Mouse (Mus musculus) heart, embryonic 10.5 days (tissue): Measurements from ENCODE around the gene Pld3. TPM values are rescaled to one million over a fixed set of nuclear protein-coding genes. Genes with fewer than 3 reads are reported as not detected.
A peak's percentile ranks its signal among the peaks of the same experiment; 100 is the strongest.

Experiments used
- DNase-seq: peaks from one replicate; pipeline ENCODE4 v3.0.0-alpha.2; 2017; ENCODE audit warnings: low spot score
- H3K27ac ChIP-seq: fragments of 300-500 bp; sonication (generic); 2 replicates; pipeline ENCODE4 v1.5.1; 2016; ENCODE audit warnings: mild to moderate bottlenecking
- H3K27me3 ChIP-seq: fragments of 300-500 bp; sonication (generic); 2 replicates; pipeline ENCODE4 v1.6.1; 2016; ENCODE audit warnings: mild to moderate bottlenecking; ENCODE audit not compliant: poor library complexity, insufficient read depth, severe bottlenecking
- H3K36me3 ChIP-seq: fragments of 300-500 bp; sonication (generic); 2 replicates; pipeline ENCODE4 v1.6.1; 2016; ENCODE audit warnings: mild to moderate bottlenecking, moderate library complexity
- H3K4me1 ChIP-seq: fragments of 300-500 bp; sonication (generic); 2 replicates; pipeline ENCODE4 v1.6.1; 2016; ENCODE audit warnings: mild to moderate bottlenecking
- H3K4me3 ChIP-seq: fragments of 300-500 bp; sonication (generic); 2 replicates; pipeline ENCODE4 v1.5.1; 2016; ENCODE audit warnings: mild to moderate bottlenecking, moderate library complexity
- H3K9me3 ChIP-seq: fragments of 300-500 bp; sonication (generic); 2 replicates; pipeline ENCODE4 v1.6.1; 2016; ENCODE audit warnings: mild to moderate bottlenecking, moderate library complexity
- WGBS: fragments of 180-500 bp; shearing (Covaris S2); methylation state at CpG from one replicate; pipeline ENCODE4 v1.1.7; 2016; 5-methylcytosine and 5-hydroxymethylcytosine counted together
- polyA plus RNA-seq: library from polyadenylated mRNA; unstranded; fragments of >200 nt; fragmentation: Nextera tagmentation; extraction: Ambion mirVana; gene quantifications from 2 replicates; pipeline ENCODE4 v1.2.1, GENCODE M21; 2016

Gene Pld3
- polyA plus RNA-seq, result 54.1 and 55.6 TPM in 2 replicates

DNA sequence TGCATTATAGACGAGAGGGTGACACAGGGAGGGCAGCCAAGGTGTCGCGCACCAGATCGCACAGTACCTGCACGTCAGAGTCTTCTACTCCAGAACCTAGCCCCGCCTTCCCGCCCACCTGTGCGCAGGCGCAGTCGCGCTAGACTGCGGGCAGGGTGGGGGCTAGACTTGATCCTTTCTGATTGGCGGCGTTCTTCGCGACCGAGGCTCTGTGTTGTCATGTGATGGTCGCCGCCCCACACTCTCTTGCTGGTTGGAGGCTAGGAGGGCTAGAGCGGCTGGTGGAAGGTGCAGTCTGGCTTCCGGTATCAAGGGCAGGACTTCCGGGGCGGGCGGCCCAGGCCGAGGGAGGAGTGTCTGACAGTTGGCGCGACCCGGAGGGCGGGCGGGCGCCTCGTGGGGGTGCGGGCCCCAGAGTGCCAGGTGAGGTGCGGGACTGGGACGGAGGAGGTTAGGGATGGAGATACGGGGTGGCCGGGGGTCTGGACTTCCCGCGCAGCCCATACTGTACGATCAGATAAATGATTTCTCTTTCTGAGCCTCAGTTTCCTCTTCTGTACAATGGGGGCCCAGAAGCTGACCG lies at the start of gene Pld3, which contains the start of gene 2310022A10Rik:
TSS of gene Pld3 (minus strand) at position 288 of the 583 bp plus-strand sequence.
TSS of gene 2310022A10Rik (plus strand) at position 303 of the 583 bp plus-strand sequence.
- WGBS, result under 1% methylated on average over 41 of the region's 41 CpGs
- Histone ChIP-seq H3K27ac (peak within 1 kb of the TSS; percentile 86), H3K27me3 (no peaks in the 10 kb centered on the region), H3K9me3 (no peaks in the 10 kb centered on the region), H3K4me1 (peaks cover 20% of the 10 kb centered on the region; the same call in 1 of the 2 replicates), H3K36me3 (peaks cover 19% of the 10 kb centered on the region), H3K4me3 (peak within 1 kb of the TSS; percentile 84)
- DNase-seq, result peak; percentile 99

GRCm38 (mm10) chr7:27602161-27602560 lies 49.1 kb upstream of the Pld3 start:
- DNase-seq, result no peak
- Histone ChIP-seq H3K4me3 (no peak overlapping the region), H3K27ac (no peak overlapping the region), H3K27me3 (no peaks in the 10 kb centered on the region), H3K36me3 (no peaks in the 10 kb centered on the region), H3K4me1 (peaks cover 90% of the 10 kb centered on the region), H3K9me3 (no peaks in the 10 kb centered on the region)
- 75% methylated on average over 2 of the region's 2 CpGs for WGBS

GRCm38 (mm10) chr7:27601628-27602027 lies 48.6 kb upstream of the Pld3 start:
- Histone ChIP-seq H3K27me3 (no peaks in the 10 kb centered on the region), H3K27ac (peak overlapping the region; percentile 24; the same call in 1 of the 2 replicates)
- WGBS, result 53% methylated on average over 4 of the region's 4 CpGs

DNA sequence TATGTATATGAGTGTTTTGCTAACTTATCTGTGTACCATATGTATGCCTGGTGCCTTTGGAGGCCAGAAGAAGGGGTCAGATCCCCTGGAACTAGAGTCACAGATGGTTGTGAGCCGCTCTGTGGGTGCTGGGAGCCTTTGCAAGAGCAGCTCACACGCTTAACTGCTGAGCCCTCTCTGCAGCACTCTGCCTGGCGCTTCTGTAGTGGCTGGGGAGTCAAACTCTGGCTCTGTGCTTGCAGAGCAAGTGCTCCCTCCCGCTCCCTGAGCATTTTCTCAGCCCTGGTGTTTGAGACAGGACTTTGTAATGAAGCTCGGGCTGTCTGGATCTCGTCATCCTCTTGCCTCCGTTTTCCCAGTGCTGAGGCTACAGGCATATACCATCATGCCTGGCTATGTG lies 45.0 kb upstream of the Pld3 start:
- H3K4me3 ChIP-seq, result no peak overlapping the region
- 55% methylated on average over 7 of the region's 7 CpGs for WGBS
- no peaks in the 10 kb centered on the region for H3K9me3 ChIP-seq
- H3K4me1 ChIP-seq, result peaks cover 93% of the 10 kb centered on the region
- DNase-seq, result no peak
- peak overlapping the region; percentile 86 for H3K27ac ChIP-seq
- H3K36me3 ChIP-seq, result peaks cover 16% of the 10 kb centered on the region; the same call in 1 of the 2 replicates
- H3K27me3 ChIP-seq, result no peaks in the 10 kb centered on the region

More at GRCm38 (mm10) chr7:27601628-27602027, 48.6 kb upstream of the Pld3 start:
- H3K9me3 ChIP-seq, result no peaks in the 10 kb centered on the region
- peaks cover 90% of the 10 kb centered on the region for H3K4me1 ChIP-seq
- H3K4me3 ChIP-seq, result no peak overlapping the region
- DNase-seq, result no peak
- H3K36me3 ChIP-seq, result no peaks in the 10 kb centered on the region

DNA sequence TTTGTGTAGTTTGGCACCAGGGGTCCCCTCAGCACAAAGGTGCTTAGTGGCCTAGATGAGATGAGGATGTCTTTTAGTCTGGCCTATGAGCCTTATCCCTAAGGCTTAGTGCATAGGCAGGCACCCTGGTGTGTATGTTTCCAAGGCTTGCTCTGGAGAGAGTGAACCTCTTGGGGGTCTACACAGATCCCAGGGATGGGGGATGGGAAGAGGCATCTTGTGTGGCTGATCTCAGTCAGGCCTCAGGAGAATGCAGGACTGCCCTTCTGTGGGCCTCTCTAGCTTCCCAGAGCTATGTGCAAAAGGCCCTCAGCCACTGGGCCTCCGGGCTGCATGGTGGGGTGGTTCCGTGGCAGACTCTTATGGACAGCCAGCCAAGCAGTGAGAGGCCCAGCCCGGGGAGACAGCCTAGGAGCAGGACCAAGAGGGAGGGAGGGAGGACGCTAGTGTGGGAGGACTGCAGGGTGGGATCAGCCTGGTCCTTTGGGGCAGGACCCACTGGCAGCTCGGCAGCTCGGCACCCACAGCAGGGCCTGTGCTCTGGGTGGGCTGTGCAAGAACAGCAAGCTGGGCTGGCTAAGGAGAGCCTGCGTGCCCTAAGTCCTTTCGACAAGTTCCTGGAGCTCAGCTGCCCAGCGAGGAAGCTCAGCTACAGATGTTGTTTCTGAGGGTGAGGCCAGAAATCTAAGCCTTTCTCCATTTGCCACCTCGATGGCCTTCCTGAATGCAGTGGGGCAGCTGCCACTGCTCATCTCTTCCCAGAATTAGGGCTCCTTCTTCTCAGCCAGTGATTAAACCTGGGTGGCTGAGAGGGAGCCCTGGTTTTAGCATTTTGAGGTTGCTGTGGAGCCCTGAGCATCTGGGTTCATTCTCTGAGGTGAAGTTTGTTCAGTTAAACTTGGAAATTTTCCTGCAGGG lies 43.8 kb upstream of the Pld3 start:
- H3K4me1 ChIP-seq, result peaks cover 89% of the 10 kb centered on the region
- 43% methylated on average over 10 of the region's 10 CpGs for WGBS
- no peaks in the 10 kb centered on the region for H3K27me3 ChIP-seq
- no peaks in the 10 kb centered on the region for H3K9me3 ChIP-seq
- peaks cover 16% of the 10 kb centered on the region; the same call in 1 of the 2 replicates for H3K36me3 ChIP-seq
- peak overlapping the region; percentile 86 for H3K27ac ChIP-seq
- DNase-seq, result no peak
- H3K4me3 ChIP-seq, result peak overlapping the region; percentile 37

DNA sequence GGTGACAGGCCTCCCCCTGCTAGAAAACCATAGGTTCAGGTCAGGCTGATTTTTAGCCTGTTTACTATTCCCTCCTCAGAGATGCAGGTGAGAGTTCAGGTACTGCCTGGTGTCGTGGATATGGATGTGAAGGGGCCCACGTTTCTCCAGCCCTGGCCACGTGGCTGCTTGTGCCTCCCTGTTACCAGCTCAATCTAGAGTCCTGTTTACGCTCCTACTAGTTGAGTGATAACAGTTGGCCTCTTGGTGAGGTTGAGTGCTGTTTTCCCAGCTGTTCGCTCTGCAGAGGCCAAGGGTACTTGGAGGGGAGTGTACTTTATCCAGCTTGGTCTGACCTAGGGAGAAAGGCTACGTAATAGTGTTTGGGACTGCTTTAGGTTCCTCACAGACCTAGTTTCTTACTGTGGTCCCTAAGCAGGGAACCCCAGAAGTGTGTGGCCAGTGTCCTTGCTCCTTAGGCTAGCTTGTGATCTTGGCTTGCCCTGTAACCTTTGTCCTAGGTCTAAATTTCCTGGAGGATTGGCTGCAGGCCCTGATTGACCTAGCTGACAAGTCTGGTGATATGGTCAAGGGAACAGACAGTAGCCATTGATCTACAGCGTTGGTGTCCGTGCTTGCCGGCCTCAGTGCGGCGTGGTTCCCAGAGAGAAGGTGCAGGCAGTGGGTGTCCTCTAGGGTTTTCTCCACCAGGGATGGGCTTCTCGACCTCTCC lies 40.1 kb upstream of the Pld3 start:
- peaks cover 56% of the 10 kb centered on the region for H3K4me1 ChIP-seq
- 38% methylated on average over 12 of the region's 12 CpGs for WGBS
- peak overlapping the region; percentile 93 for H3K4me3 ChIP-seq
- peak; percentile 84 for DNase-seq
- no peaks in the 10 kb centered on the region for H3K27me3 ChIP-seq
- H3K36me3 ChIP-seq, result peaks cover 16% of the 10 kb centered on the region; the same call in 1 of the 2 replicates
- peak overlapping the region; percentile 98 for H3K27ac ChIP-seq
- H3K9me3 ChIP-seq, result no peaks in the 10 kb centered on the region

DNA sequence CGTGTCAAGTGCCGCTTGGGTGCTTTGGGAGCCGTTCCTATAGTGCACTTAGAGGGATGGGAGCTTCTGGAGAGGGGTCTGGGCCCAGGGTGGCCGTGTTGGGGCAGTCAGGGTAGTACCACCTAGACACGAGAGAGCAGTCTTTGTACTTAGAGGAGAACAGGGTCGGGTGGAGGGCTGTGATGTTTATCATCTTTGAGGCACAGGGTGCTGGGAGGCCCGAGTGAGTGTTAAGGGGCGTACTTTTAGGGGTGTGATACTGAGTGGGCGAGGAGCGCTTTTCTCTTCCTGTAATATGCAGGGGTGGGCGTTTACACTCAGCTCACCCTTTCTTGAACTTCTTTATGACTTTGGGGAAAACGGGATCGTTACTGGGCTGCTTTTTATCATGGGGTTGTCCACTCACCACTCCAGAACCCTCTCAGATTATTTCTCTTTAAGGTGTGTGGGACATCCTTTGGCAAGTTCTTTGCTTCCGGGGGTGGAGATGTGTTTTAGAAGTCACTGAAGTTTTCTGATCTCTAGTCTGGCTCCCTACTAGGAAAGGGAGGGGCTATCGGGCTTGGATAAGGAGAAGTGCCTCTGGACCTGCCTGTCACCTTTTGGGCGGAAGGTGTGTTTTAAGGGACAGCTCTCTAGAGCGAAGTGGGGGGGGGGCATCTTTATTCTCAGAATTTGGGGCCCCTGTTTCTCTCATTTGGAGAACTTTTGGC lies 39.4 kb upstream of the Pld3 start:
- Histone ChIP-seq H3K9me3 (no peaks in the 10 kb centered on the region), H3K27ac (peak overlapping the region; percentile 98), H3K36me3 (peaks cover 16% of the 10 kb centered on the region; the same call in 1 of the 2 replicates), H3K4me3 (peak overlapping the region; percentile 93), H3K4me1 (peaks cover 49% of the 10 kb centered on the region), H3K27me3 (no peaks in the 10 kb centered on the region)
- 1% methylated on average over 17 of the region's 17 CpGs for WGBS
- DNase-seq, result no peak

DNA sequence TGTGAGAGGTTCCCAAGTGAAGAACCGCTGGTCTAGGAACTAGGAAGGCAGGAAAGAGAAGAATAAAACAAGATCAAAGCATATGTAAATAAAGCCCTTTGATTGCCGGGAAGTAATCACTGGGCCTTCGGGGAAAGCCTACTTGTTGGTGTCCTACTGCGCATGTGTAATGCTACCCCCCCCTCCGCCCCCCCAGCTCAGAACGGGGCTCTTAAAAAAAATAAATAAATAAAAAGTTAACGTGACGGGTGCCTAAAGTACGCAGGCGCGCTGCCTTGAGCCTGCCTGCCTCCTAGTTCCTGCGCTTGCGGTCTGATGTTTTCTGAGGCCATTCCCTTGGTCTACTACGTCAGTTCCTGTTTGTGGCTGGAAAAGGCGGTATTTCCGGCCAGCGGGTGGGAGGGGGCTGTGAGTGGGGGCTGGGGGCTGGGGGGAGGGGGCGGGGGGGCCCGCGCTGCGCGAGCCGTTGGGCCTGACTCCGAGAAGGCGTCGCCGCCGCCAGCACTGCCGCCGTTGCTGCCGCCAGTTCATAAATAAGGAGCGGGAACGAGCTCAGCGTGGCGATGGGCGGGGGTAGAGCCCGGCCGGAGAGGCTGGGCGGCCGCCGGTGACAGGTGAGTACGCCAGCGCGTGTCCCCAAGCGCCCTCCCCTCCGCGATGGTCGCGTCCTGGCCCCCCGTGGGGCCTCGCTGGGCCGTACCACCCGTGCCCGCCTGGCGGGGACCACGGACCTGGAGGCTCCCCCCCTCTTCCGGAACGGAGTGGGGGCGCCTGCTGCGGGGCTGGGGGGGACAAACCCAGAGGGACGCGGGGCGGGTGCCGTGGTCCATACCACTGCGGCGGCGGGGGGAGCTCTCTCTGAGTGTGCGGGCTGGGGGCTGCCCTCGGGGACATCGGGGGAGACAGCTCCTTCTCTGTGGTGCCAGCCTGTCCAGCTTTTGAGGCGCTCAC lies 38.5 kb upstream of the Pld3 start, which contains the start of gene Akt2:
TSS of gene Akt2 (plus strand) at position 287 of the 951 bp plus-strand sequence.
- Histone ChIP-seq H3K27me3 (no peaks in the 10 kb centered on the region), H3K36me3 (peaks cover 16% of the 10 kb centered on the region; the same call in 1 of the 2 replicates), H3K27ac (peak within 1 kb of the TSS; percentile 98), H3K4me3 (peak within 1 kb of the TSS; percentile 93), H3K4me1 (peaks cover 41% of the 10 kb centered on the region), H3K9me3 (no peaks in the 10 kb centered on the region)
- under 1% methylated on average over 67 of the region's 71 CpGs for WGBS
- DNase-seq, result peak; percentile 97

DNA sequence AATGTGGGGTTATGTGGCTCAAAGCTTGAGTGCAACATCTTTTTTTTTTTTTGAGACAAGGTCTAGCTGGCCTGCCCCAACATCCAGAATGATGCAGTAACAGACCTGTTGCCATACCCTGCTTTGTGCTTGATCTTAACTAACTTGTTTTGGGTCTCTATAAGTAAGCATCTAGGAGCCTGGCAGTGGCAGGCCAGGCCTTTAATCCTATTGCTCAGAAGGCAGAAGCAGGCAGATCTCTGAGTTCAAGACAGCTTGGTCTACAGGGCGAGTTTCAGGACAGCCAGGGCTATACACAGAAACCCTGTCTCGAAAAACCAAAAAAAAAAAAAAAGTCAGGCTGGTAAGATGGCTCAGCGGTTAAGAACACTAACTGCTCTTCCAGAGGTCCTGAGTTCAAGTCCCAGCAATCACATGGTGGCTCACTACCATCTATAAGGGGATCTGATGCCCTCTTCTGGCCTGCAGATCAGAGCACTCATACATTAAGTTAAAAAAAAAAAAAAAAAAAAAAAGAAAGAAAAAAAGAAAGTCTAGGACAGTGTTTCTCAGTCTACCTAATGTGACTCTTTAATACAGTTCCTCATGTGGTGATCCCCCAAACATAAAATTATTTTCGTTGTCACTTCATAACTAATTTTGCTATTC lies 37.7 kb upstream of the Pld3 start:
- H3K4me3 ChIP-seq, result peak overlapping the region; percentile 93
- H3K36me3 ChIP-seq, result peaks cover 12% of the 10 kb centered on the region; the same call in 1 of the 2 replicates
- H3K27ac ChIP-seq, result peak overlapping the region; percentile 98
- DNase-seq, result no peak
- H3K4me1 ChIP-seq, result peaks cover 32% of the 10 kb centered on the region
- WGBS, result 62% methylated on average over 4 of the region's 4 CpGs
- H3K27me3 ChIP-seq, result no peaks in the 10 kb centered on the region
- H3K9me3 ChIP-seq, result no peaks in the 10 kb centered on the region

DNA sequence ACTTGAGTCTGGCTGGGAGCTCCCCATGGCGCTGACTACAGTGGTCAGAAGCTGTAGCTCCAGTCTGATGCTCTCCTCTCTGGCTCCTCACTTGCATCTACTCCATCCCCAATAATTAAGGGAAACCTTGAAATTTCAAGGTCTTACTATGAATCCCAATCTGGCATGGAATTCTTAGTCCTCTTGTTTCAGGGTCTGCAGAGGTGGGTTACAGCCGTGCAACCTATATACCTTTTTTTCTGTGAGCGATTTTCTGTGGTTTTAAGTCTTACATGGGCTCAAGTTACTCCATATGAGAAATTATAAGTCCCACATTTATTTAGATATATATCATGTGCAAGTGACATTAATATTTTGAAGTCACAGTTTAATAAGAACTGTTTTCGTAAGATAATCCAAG lies 37.1 kb upstream of the Pld3 start:
- H3K4me1 ChIP-seq, result peaks cover 26% of the 10 kb centered on the region

DNA sequence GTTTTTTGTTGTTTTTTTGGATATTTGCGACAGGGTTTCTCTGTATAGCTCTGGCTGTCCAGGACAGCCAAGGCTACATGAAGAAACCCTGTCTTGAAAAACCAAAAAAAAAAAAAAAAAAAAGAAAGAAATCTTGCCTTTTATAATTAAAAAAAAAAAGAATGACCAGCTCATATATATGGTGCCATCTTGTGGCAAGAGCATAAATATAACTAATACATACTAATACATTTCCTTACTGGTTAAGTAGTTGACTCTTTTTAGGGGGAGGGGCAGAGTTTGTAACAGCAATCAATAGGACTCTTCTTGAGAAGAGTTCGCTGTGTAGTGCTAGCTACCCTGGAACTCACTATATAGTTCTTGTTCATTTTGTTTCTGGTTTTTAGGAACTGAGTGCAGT lies 34.7 kb upstream of the Pld3 start:
- peaks cover 3% of the 10 kb centered on the region for H3K4me1 ChIP-seq
- H3K4me3 ChIP-seq, result no peak overlapping the region
- H3K36me3 ChIP-seq, result peaks cover 19% of the 10 kb centered on the region
- H3K27ac ChIP-seq, result no peak overlapping the region
- H3K27me3 ChIP-seq, result no peaks in the 10 kb centered on the region
- H3K9me3 ChIP-seq, result no peaks in the 10 kb centered on the region
- 92% methylated on average over 2 of the region's 2 CpGs for WGBS
- no peak for DNase-seq

More for the DNA sequence above, 37.1 kb upstream of the Pld3 start:
- no peaks in the 10 kb centered on the region for H3K9me3 ChIP-seq
- H3K27ac ChIP-seq, result no peak overlapping the region
- WGBS, result 95% methylated on average over 4 of the region's 4 CpGs
- H3K4me3 ChIP-seq, result no peak overlapping the region
- H3K36me3 ChIP-seq, result peaks cover 9% of the 10 kb centered on the region; the same call in 1 of the 2 replicates
- no peaks in the 10 kb centered on the region for H3K27me3 ChIP-seq
- no peak for DNase-seq
